Mouse (Mus musculus) regulatory T cell (primary cell): ENCODE results near the gene Hsd3b7.

Experiments used
- in situ Hi-C: fragments of 300-600 bp; cut with MboI, MseI; formaldehyde crosslinking; loops from one replicate; pipeline ENCODE4 v1.15.1; 2025; ENCODE audit warnings: high pct_unique_total_duplicates

The Hsd3b7 gene

GRCm38 (mm10) chr7:127800435-127801009 is at the start of gene Hsd3b7:
Hsd3b7 (plus strand) TSS chr7:127800604.
- in situ Hi-C loops, result no loop called here

GRCm38 (mm10) chr7:127751619-127752018 is 48.8 kb upstream of the Hsd3b7 start:
- in situ Hi-C loops, result no loop called here

DNA sequence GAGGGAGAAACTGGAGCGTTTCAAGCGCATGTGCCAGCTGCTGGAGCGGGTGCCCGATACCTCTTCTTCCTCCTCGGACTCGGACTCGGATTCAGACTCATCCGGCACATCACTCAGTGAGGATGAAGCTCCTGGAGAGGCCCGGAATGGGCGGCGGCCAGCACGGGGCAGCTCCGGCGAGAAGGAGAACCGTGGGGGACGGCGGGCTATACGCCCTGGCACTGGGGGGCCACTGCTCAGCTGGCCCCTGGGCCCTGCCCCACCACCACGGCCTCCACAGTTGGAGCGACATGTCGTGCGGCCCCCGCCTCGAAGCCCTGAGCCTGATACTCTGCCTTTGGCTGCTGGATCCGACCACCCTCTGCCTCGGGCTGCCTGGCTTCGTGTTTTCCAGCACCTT is 48.3 kb upstream of the Hsd3b7 start:
- in situ Hi-C loops, result no loop called here

DNA sequence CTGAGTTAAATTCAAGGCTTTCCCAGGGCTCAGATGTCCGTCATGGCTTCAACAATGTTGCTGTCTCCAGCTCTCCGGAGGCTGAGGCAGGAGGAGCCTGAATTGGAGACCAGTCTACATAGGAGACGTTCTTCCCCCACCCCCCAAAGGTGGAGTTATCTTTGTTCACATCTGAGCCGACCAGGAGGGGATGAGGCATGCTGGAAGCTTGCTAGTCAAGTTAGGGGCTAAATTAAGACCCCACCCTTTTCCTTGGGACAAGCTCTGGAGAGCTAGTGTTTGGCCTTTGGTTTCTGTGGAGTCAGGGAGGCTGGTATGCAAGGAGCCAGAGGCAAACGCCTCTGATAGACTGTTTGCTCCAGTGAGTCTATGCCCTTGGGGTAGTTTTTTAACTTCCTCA is 47.2 kb upstream of the Hsd3b7 start:
- in situ Hi-C loops, result no loop called here

GRCm38 (mm10) chr7:127753741-127754140 is 46.7 kb upstream of the Hsd3b7 start:
- in situ Hi-C loops, result no loop called here

DNA sequence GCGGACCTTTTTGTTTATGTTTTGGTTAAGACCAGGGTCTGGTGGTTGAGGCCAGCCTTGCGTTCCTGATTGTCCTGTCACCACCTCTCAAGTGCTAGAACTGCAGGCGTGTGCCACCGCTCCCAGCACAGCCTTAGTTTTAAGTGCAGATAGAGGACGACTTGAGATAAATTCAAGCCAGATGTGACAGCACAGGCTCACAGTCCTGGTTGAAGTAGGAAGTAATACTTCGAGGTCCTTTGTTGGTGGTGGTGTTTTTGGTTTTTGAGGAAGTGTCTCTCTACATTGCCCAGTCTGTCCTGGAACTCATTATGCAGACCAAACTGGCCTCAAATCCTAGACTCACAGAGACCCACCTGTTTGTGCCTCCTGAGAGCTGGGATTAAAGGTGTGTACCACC is 40.7 kb upstream of the Hsd3b7 start:
- in situ Hi-C loops, result loop anchor here (5.0 kb wide), 2 partner anchors 37 to 82 kb away; no protein-coding TSS in a partner anchor

- in situ Hi-C loops, result loop anchor here (5.0 kb wide), 2 partner anchors 38 to 83 kb away; no protein-coding TSS in a partner anchor
Observed at GRCm38 (mm10) chr7:127760478-127760877, 39.9 kb upstream of the Hsd3b7 start.

DNA sequence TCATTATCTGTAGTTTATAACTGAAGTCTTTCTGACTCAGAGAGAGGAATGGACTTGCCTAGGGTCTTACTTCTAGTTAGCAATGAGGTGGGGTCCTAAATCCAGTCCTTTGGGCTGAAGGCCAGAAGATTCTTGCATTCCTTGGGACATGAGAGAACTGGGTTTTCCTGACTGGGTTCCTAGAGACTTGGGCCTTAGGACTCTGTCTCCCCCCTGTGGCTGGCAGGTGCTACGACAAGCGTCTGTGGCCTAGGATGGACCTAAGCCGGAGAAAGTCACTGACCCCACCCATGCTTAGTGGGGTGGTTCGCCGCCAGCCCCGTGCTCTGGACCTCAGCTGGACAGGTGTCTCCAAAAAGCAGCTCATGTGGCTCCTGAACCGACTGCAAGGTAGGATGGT is 39.4 kb upstream of the Hsd3b7 start:
- in situ Hi-C loops, result loop anchor here (5.0 kb wide), 2 partner anchors 39 to 84 kb away; no protein-coding TSS in a partner anchor

DNA sequence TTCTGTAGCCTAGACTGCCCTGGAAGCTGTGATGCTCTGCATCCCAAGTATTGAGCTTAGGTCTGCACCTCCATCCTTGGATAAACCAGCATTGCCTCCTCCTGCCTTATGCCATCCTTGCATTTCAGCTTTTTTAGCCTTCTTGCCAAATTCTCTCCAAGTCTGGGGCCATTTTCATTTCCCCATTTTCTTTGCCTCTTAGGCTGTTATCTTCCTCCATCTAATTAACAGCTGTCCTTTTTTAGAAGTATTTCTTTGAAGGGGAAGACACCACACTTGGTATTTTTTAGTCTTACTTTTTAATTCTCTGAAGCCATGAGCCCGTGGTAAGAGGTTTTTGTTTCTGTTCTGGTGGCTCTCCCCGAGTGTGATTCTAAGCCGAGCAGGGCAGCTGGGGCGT is 36.8 kb upstream of the Hsd3b7 start:
- in situ Hi-C loops, result loop anchor here (5.0 kb wide), 2 partner anchors 41 to 86 kb away; no protein-coding TSS in a partner anchor

DNA sequence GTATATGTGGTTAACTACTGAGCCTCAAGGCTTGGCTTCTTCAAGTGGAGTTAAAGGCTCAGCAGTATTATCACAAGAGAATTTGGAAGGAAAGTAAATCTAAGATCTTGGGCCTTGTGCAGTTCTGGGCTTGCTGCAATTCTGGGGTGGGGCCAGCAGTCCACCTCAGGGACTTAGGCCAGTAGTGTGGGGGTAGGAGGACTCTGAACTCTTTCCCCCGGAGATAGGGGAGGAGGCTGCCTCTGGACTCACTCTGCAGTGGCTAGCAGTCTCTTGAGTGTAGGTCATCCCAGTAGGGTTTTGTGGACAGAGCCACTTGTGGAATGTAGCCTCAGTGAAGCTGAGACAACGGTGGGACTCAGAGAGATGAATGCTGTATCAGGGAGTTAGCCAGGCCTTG is 34.6 kb upstream of the Hsd3b7 start:
- in situ Hi-C loops, result no loop called here

DNA sequence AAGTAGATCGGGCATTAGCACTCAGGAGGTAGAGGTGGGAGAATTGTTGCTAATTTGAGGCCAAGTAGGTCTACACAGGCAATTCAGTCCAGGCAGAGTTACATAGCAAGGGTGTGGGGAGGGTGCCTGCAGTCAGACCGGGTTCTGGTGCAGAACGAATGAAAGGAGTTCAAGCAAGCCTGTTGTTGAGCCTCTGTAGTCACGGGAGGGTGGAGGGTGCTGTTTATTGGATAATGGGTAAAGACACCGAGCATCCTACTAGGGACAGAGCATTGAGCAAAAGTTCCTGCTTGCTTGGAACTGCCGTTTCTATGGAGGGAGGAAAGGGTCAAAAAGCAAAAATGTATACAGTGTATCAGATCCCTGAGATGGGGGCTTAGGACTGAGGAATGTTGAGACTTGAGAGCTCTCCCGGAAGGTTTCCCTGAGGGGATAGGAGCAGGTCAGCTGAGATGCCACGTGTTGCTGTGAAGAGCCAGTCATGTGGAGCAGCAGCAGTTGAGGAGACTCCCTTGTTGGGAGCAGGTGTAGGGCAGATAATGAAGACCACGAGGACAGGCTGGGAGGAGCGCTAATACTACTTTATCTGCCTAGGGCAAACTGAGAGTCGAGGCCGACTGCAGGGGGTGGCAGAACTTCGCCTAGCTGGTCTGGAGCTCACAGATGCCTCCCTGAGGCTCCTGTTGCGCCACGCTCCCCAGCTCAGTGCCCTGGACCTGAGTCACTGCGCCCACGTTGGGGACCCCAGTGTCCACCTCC is 33.4 kb upstream of the Hsd3b7 start:
- in situ Hi-C loops, result no loop called here

GRCm38 (mm10) chr7:127767671-127768345 is 32.6 kb upstream of the Hsd3b7 start:
- in situ Hi-C loops, result no loop called here

- in situ Hi-C loops, result no loop called here
Observed at GRCm38 (mm10) chr7:127768346-127768996, 31.9 kb upstream of the Hsd3b7 start.

- in situ Hi-C loops, result no loop called here
Observed at GRCm38 (mm10) chr7:127768997-127769593, 31.3 kb upstream of the Hsd3b7 start.

GRCm38 (mm10) chr7:127769651-127770038 is 30.8 kb upstream of the Hsd3b7 start, which contains the start of gene Orai3:
Orai3 (plus strand) TSS chr7:127769815.
- in situ Hi-C loops, result no loop called here

DNA sequence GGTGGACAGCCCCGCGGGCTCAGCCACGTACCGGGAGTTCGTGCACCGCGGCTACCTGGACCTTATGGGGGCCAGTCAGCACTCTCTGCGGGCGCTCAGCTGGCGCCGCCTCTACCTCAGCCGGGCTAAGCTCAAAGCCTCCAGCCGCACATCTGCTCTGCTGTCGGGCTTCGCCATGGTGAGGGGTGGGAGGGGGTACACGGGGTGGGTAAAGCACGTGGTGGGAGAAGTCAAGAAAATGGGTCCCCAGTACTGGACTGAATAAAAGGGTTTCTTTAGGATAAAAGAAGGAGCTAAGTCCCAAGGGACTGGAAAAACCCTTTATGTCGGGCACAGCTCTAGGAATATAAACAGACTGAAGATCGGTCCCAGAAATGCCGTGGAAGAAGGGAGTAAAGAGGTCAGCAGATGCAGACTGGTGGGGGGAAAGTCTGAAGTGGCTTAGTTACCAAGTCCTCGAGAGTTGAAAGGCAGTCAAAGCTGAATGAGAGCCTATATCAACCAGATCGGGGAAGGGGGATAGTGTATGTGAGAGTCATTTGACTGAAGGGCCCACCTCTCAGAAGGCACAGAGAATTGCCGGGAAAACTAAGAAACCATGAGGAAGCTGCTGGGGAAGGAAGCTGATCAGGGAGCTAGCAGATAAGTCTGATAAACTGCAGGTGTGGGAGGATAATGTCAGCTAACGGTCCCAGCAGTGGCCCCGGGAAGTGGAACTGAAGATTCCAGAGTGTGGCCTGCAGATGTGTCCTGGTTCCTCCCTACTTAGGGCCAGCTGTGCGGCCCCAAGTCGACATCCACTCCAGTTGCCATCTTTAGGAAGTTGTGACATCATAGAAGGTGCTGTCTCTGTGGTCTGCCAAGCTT is 30.1 kb upstream of the Hsd3b7 start:
- in situ Hi-C loops, result no loop called here

GRCm38 (mm10) chr7:127771262-127771661 is 29.1 kb upstream of the Hsd3b7 start:
- in situ Hi-C loops, result no loop called here

GRCm38 (mm10) chr7:127772080-127772479 is 28.3 kb upstream of the Hsd3b7 start:
- in situ Hi-C loops, result no loop called here

GRCm38 (mm10) chr7:127772557-127772956 is 27.8 kb upstream of the Hsd3b7 start:
- in situ Hi-C loops, result no loop called here

DNA sequence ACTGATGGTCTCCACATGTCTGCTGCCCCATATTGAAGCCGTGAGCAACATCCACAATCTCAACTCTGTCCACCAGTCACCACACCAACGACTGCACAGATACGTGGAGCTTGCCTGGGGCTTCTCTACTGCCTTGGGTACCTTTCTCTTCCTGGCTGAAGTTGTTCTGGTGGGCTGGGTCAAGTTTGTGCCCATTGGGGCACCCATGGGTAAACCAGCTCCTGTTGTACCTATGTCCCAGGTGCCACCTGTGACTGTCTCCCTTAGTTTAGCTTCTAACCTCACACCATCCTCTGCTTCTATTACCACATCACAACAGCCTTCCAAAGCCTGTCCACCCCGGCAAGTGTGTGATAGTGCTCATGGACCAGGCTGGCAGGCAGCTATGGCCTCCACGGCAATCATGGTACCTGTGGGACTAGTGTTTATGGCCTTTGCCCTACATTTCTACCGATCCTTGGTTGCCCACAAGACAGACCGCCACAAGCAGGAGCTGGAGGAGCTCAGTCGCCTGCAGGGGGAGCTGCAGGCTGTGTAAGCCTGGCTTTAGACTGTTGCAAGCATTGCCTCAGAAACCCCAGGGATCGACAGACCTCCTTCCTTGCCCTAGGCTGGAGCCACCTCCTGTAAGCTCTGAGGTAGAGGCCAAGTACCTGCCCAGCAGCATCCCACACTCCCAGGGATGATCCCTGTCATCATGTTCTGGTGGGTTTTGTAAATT is 26.6 kb upstream of the Hsd3b7 start:
- in situ Hi-C loops, result no loop called here
